Mouse (Mus musculus): Measurements from ENCODE around the gene Ate1.
"Not testable (repeated sequence)": the region's sequence is repeated elsewhere in the genome, so short reads cannot be mapped to it uniquely, and the experiment has no call there.

Gene Ate1

DNA sequence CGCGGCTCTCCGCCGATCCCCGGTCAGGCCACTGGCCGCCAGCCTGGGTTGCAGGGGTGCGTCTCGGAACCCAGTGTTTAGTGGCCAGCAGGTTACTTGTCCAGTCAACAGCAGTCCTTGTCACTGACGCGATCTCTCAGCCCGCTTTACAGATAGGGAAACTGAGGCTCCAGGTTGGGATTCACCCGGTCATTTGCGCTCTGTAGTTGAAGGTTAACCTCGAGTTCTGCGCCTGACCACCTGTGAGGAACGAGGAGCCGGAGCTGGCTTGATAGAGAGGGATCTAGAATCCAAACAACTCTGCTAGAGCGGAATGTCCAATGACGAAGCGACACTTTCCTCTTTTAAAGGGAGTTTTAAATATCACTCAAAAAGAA lies at the start of gene Ate1:
Gene Ate1 (minus strand): TSS at position 321 of the 377 bp plus-strand sequence.
- DNase-seq (ENCODE audit: low spot score) = no peak

DNA sequence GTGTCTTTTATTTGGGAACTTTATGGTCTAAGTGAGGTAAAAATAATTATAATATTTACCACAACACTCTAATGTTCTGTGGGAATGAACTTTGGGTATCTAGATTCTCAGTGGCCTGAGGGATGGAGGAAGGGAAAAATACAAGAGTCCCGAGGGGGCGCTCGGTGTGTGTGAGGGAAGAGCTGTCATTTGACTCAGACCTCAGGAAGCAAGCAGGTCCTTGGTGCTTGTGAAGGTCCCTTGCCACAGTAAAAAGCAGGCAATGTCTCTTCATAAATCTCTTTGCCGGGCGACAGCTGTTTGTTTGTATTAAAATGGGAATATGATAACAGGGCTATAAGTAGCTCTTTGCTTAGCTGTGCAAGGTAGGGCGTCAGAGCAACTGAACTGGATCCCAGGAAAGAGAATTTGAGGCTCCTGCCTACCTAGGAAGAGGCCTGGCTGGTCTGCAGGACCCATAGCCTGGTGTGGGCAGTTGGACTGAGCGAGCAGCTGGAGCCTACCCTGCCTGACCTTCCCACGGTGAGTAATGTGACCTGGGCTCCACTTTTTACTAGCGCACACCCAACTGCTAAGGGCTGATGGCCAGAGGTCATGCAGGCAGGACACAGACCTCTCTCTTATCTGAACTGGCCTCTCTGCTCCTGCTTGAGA lies 48.7 kb upstream of the Ate1 start:
- DNase-seq (ENCODE audit: low spot score) = no peak

DNA sequence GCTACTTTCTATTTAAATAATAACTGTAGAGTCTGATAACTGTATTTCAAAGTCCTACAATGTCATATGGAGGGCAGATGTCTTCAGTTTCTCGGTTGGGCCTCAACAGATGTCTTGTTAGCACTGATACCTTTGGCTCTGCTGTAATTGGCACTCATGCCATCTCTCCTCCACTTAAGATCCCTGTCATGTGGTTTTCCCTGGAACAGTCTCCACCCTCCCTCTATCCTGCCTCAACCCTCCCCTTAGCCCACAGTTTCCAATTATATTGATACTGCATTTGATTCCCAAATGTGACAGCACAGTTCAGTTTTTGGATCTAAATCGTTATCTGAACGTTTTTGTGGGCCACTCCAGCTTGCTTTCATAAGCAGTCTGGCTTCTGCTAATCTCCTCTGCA lies 44.4 kb upstream of the Ate1 start:
- DNase-seq (ENCODE audit: low spot score) = no peak

DNA sequence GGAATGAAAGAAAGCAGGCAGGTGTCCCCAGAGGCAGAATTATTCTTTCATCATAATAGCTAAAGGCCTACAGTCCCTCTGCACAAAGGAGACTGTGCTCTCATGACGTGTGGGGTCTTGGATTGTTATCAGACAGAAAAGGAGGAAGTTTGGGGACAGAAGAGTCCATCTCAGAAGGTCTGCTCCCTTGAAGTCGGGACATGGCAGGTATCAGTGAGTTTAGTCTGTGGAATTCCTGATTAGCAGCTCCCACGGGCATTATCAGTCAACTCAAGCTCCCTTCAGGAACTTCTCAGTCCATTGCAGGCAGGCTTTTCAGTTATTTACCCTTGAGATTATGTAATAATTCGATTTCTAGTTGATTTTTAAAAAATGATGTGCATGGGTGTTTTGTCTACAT lies 43.7 kb upstream of the Ate1 start:
- no peak for DNase-seq (ENCODE audit: low spot score)

DNA sequence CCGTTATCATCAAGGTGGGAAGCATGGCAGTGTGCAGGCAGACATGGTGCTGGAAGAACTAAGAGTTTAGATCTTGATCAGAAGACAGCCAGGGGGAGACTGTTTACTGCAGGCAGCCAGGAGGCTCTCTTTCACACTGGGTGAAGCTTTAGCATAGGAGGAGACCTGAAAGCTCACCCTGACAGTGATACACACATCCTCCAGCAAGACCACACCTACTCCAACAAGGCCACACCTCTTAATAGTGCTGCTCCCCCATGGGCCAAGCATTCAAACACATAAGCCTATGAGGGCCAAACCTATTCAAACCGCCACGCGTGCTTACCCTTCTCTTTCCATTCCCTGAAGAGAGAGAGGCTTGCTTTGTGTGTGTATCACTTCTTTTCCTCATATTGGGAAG lies 43.1 kb upstream of the Ate1 start:
- DNase-seq (ENCODE audit: low spot score) = no peak

DNA sequence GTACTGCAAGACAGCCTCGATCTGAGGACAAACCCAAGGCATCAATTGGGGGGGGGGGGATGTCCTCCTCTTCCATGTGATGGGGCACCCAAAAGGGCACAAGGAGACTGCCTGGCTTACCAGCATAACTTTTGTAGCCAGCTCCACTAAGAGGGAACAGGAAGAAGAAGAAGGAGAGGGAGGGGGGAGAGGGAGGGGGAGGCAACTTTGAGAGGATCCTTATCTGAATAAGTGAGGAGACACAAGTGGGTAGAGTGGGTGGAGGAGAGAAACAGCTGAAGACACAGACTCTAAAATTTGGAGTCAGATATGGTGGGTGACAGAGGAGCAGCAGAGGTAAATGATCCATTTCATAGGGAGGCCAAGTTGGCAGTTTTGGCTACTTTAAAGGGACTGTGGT lies 40.8 kb upstream of the Ate1 start:
- DNase-seq (ENCODE audit: low spot score) = no peak

DNA sequence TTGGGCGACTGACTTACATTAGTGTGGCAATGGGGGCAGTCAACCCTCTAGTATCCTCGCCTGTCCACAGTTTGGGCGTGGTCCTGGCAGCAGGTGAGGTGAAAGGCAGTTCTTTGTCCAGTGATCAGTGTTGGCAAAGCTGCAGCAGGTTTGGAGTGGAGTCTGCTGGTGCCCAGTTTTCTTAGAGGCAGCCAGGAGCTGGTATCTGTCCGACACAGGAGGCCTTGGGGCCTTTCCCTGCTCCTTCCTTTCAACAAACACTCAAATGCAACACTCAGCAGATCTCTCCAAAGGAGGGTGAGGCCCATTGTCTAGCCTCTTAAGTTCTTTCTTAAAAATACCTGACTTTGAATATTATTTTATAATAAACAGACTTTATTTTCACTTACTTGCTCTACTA lies 38.4 kb upstream of the Ate1 start:
- no peak for DNase-seq (ENCODE audit: low spot score)

DNA sequence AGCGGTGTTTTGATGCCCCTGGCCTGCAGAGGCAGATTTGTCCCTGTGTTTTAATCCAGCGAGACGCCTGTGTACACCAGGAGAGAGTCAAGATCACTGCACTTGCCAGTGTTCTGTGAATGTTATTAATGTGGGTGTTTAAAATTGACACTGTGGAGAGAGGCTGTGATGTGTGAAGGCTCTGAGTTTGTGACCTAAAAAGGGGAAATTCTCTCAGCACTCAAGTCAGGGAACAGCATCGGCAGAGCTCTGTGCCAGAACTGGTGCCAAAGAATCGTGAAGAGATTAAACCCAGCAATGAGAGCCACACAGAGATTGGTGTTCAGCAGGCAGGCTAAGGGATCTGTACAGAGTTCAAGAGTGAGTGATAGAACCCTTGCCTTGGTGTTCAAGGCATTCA lies 35.4 kb upstream of the Ate1 start:
- DNase-seq (ENCODE audit: low spot score) = no peak

DNA sequence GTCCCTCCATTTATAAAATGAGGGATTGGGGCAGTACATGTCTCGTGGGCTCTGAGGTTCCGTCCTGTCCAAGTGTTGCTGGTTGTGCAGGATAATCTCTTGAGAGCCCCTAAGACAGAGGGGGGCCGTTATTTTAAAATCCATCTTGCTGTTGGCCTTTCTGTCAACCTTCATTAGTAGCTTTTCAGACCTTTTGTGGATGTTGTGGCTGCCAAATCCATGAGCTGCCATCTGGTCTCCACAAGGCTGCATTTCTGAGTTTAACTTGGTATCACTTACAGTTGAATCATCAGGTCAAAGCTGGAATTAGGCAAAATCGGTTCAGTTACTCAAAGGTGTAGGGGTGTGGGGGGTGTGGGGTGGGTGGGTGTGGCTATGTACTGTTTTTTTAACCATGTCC lies 33.2 kb upstream of the Ate1 start:
- no peak for DNase-seq (ENCODE audit: low spot score)

DNA sequence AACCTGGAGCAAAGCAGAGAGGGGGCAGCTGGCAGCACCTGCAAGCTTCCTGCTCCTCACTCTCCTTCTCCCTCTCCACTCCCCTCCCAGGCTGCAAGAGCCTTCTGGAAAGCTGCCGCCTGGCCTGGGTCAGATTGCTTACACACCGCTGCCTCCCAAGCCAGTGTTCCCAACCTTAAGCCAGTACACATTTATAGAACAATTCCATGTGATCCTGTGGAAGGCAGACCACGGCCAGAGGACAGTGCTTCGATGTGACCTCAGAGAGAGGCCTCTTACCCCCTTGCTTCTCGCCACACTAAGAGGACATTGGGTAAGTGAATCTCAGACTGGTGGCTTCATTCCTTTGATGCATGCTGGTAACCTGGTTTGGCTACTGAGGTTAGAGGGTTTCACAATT lies 32.6 kb upstream of the Ate1 start:
- DNase-seq (ENCODE audit: low spot score) = no peak

DNA sequence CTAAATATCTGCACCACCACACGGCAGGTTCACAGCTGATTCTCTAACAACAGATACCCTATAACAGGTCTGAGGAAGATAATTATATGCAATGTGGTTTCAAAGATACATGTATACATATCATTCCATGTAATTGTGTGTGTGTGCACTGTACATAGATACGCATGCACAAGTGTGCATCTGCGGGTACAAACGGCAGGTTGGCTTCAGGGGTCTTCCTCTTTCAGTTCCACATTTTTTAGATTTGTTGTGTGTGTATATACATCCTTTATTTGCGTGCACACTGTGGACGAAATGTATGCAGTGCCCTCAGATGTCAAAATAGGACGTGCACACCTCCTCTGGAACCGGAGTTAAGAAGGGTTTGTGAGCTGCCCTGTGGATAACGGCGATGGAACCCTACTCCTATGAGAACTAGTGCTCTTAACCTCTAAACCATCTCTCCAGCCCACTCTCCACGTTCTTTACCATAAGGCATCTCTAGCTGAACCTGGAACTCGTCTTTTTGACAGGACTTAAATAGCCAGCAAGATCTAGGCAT lies 27.5 kb upstream of the Ate1 start:
- no peak for DNase-seq (ENCODE audit: low spot score)

DNA sequence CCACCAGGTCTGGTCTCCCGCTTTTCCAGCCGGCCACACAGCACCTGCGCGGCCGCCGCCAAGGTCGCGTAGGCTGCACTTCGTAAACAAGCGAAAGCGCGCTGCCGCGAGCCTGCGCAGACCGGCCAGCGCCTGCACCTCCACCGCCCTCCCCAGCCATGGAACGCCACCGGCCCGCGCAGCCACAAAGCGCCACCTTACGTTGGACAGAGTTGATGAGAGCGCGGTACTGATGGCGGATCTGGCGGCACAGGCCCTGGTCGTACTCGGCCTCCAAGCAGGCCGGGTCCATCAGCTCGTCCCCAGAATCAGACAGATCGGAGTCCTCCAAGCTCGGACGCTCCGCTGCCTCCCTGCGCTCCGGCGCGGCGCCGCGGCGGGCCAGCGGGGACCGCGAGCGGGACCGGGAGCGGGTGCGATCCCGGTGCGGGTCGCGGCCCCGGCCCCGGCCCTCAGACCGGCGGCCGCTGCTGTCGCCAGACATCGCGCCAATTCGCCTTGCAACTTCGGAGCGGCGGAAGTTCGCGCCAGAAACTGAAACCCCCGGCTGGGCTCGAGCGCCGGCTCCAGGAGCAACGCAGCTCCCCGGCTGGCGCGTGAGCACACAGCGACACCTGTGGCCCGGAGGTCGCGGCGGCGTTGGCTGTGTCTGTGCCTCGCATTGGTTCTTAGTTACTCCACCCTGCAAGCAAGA lies 26.8 kb upstream of the Ate1 start:
- peak; percentile 91 for DNase-seq (ENCODE audit: low spot score)

DNA sequence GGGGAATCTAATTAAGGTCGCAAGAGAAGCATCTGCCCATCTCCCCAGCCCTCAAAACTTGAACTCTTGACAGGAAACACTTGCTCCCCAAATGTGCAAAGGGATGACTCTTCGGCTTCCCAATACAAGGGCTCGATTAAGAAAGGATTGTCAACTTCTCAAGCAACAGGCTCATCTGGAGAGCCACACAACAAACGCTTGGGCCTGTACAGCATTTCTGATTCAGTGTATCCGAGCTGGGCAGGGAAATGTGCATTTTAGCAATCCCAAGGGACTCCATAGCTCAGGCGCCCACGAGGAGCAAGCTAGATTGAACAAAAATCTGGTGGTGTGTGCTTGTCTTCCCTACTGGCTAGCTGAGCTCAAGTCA lies 26.2 kb upstream of the Ate1 start:
- no peak for DNase-seq (ENCODE audit: low spot score)

DNA sequence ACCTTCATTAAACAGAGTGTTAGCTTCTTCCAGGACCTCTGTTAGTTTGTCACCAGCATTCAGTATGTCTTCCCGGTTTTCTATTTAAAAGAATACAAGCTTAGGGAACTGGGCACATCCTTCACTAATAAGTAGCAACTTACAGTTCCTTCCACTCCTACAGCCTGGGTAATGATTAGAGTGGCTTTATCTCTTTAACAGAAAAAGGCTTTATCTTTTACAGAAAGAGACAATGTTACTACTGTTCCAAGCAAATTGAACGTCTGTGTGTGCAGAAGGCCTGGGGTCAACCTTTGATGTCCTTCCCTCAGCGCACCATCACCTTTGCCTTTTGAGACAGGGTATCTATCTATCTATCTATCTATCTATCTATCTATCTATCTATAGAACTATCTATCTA lies 25.7 kb upstream of the Ate1 start:
- DNase-seq (ENCODE audit: low spot score) = no peak

DNA sequence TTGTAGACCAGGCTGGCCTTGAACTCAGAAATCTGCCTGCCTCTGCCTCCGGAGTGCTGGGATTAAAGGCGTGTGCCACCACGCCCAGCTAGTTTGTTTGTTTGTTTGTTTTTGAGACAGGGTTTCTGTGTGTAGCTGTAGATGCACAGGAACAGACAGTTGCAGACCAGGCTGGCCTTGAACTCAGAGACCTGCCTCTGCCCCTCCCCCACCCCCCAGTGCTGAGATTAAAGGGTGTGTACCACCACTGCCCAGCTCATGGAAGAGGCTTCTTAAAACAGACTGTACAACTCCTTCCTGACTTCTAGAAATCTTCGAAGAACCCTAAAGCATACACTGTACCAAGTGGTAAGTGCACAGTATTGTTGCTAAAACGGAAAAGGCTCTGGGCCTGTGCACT lies 25.2 kb upstream of the Ate1 start:
- DNase-seq (ENCODE audit: low spot score) = no peak

DNA sequence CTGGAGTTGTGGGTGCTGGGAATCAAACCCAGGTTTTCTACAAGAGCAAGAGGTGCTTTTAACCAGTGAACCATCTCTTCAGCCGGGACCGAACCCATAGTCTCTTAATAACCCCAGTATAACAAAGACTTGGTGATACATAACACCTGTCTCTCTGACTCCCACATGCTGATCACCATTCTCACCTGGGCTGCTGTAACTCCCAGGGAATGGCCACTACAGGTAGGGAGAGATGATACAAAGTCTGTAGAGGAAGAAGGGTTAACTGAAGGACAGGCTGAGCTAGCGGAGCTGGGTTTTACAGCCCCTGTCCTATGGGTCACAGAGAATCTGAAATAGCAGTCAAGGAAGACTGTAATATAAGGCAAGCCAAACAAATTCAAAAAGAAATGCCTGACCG lies 23.0 kb upstream of the Ate1 start:
- no peak for DNase-seq (ENCODE audit: low spot score)

DNA sequence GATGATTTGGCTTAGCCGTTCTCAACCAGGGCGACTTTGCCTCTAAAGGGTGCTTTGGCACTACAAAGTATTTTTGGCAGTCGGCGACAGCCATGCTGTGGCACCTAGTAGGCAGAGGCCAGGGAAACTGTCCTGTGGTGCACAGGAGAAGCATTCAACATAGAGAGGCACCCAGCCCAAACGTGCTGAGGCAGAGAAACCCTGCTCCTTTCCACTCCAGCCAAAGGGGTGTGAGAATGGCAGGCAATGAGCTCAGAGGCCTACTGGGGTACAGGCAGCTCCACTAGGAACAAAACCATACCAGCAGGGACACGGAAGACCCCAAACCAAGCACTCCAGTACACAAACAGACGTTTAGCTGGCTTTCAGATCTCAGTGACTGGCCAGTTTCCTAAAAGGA lies 20.0 kb upstream of the Ate1 start:
- no peak for DNase-seq (ENCODE audit: low spot score)

DNA sequence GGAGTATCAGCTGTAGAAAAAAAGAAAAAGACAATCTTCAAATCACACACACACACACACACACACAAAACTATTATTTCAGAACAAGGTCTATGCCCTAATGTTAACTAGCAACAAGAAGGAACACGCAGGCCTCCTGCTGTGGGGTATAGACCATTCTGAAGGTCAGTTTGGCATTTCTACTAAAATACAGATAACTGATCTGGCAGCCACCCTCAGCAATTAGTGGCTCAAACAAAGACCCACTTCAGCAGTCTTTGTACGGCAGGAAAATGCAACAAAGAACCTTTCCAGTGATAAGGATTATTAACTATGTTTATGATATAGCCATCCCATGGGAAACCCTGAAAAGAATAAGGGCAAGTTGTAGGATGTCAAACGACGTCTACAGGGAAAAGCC lies 16.9 kb upstream of the Ate1 start:
- DNase-seq (ENCODE audit: low spot score) = no peak

DNA sequence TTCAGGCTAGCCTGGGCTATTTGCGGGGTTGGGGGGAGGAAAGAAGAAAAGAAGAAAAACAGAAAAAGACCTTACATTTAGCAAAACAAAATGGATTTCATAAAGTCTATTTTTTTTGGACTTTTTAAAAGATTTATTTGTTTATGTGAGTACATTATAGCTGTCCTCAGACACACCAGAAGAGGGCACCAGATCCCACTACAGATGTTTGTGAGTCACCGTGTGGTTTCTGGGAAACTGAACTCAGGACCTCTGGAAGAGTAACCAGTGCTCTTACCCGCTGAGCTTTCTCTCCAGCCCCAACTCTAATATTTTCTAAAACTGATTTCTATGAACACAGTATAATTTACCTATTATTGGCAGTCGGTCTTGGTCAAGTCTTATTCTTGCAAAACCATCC lies 15.0 kb upstream of the Ate1 start:
- DNase-seq (ENCODE audit: low spot score) = no peak

DNA sequence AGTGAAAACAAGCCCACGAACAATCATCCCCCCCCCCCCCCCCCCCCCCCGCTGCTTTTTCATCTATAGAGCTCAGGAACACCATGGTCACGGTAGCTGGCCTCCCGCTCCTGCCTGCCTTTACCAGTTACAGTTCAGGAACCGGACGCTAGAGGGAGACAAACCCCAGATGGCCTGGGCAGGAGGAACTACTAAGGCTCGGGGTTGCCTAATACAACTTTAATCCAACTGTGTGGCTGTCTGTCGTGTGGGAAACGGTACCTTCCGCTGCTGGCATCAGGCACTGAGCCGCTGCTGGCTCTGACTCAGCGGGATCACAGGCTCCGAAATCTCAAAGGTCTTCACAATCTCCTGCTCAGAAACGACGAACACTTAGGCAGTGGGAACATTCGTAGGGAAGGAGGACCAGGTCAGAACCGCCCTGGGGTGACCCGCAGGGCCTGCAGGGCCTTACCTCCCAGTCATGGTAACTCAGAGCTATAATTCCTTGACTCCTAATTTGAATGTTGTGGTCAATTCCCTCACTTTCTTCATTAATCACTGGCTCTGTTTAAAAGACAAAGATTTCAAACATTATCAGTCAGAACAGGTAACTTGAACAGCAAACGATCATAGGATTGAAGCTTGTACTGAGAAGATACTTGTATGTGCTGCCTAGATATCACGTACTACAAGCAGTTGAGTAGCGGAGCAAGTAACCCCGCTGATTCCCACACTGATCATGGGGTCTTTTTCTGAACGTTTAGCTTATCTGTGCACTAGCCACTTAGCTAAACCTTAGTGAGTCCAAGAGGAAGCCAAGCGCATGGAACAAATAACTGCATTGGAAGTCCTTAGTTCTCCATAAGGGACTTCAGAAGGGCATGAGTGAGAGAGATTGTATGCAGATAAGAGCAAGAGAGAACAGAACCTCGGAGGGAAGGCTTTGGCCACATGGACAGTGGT lies 13.4 kb upstream of the Ate1 start:
- DNase-seq (ENCODE audit: low spot score) = peak; percentile 89

DNA sequence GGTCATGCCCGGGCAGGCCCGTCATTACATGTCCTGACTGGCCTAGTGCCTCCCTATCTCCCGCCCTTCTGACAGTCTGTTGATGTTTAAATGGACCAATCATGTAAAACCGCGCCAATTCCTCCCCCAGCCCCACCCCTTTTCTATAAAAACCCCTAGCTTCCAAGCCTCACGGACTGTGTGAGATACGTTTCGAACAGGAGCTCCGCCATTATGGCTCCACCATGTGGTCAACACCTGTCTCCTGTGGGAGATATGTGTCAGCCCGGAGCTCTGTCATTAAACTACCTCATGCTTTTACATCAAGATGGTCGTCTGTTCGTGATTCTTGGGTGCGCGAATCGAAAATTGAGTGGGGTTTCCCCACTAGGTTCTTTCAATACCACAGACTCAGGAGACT lies 11.0 kb upstream of the Ate1 start:
- not testable (repeated sequence) for DNase-seq (ENCODE audit: low spot score)

DNA sequence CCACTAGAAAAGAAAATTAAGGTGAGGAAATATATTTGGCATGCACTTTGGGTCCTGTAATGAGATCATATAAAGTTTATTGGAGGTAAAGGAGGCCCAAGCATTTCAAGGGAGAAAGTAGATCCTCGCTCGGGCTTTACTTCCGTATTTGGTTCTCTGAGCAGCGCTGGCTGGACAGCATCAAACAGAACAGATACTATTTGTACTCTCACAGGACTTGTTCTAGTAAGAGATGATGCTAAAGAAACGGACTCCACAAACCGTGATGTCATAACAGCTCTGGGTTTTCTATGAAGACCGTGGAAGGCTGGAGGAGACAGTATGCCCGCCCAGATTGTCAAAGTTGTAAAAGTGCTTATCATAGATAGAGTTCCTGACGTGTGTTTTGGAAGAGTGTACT lies 7.1 kb upstream of the Ate1 start:
- DNase-seq (ENCODE audit: low spot score) = no peak

DNA sequence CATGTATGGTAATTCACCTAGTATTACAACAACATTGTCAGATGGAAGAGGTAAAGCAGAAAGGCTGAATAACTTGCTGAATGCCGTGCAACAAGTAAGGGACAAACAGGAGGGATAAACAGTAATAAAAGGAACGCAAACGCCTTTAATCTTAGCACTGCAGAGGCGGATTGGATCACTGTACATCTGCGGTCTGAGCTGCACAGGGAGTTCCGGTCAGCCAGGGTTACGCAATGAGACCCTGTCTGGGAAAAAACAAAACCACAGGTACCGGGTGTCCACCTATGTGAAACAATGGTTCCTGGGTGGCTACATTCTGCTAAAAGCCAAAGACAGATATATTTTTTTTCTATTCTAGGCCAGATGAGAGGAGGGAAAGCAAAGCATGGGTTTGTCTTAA lies 3.3 kb upstream of the Ate1 start:
- DNase-seq (ENCODE audit: low spot score) = no peak
